Mouse (Mus musculus) embryonic facial prominence, embryonic 11.5 days (tissue): ENCODE measurements around the gene Rpl9-ps6. TPM values are rescaled to one million over a fixed set of nuclear protein-coding genes. Genes with fewer than 3 reads are reported as not detected.
"Not testable (repeated sequence)": the region's sequence is repeated elsewhere in the genome, so short reads cannot be mapped to it uniquely, and the experiment has no call there.

Experiments
- ATAC-seq: fragments of 200-750 bp; cut with Nextera tagmentation; replicated peaks from 2 replicates; pipeline ENCODE4 v1.8.0; 2017; ENCODE audit warnings: low read depth; ENCODE audit not compliant: insufficient number of reproducible peaks, low FRiP score, low TSS enrichment
- DNase-seq: peaks from one replicate; pipeline ENCODE4 v3.0.0-alpha.2; 2015; ENCODE audit warnings: low spot score
- H3K27ac ChIP-seq: fragments of 300-500 bp; sonication (generic); replicated peaks from 2 replicates; pipeline ENCODE4 v1.5.1; 2014; ENCODE audit warnings: mild to moderate bottlenecking, low read depth, low read length, control low read depth
- H3K27me3 ChIP-seq: fragments of 300-500 bp; sonication (generic); 2 replicates; pipeline ENCODE4 v1.6.1; 2014; ENCODE audit warnings: mild to moderate bottlenecking, low read length, moderate library complexity, mixed read lengths; ENCODE audit not compliant: control insufficient read depth, insufficient read depth
- H3K36me3 ChIP-seq: fragments of 300-500 bp; sonication (generic); replicated peaks from 2 replicates; pipeline ENCODE4 v1.6.1; 2014; ENCODE audit warnings: low read depth, mild to moderate bottlenecking, low read length, moderate library complexity, mixed read lengths; ENCODE audit not compliant: control insufficient read depth, insufficient read depth
- H3K4me1 ChIP-seq: fragments of 300-500 bp; sonication (generic); 2 replicates; pipeline ENCODE4 v1.6.1; 2014; ENCODE audit warnings: low read length, mixed read lengths; ENCODE audit not compliant: control insufficient read depth, insufficient read depth
- H3K4me2 ChIP-seq: fragments of 300-500 bp; sonication (generic); 2 replicates; pipeline ENCODE4 v1.6.1; 2014; ENCODE audit warnings: low read depth, mild to moderate bottlenecking, control low read depth, low read length, moderate library complexity
- H3K4me3 ChIP-seq: fragments of 300-500 bp; sonication (generic); 2 replicates; pipeline ENCODE4 v1.5.1; 2014; ENCODE audit warnings: low read depth, low read length, control low read depth
- H3K9ac ChIP-seq: fragments of 300-500 bp; sonication (generic); replicated peaks from 2 replicates; pipeline ENCODE4 v1.6.1; 2014; ENCODE audit warnings: mild to moderate bottlenecking, control low read depth, low read length
- H3K9me3 ChIP-seq: fragments of 300-500 bp; sonication (generic); replicated peaks from 2 replicates; pipeline ENCODE4 v1.6.1; 2016; ENCODE audit warnings: mild to moderate bottlenecking, low read length, inconsistent platforms, mixed read lengths; ENCODE audit not compliant: control insufficient read depth
- WGBS: fragments of 180-500 bp; shearing (Covaris S2); extraction: QIAGEN DNeasy Blood & Tissue Kit; methylation state at CpG from one replicate; pipeline ENCODE4 v1.1.7; 2014; 5-methylcytosine and 5-hydroxymethylcytosine counted together
- polyA plus RNA-seq: library from polyadenylated mRNA; unstranded; fragments of >200 nt; fragmentation: Nextera tagmentation; extraction: Ambion mirVana; gene quantifications from 2 replicates; pipeline ENCODE4 v1.2.1, GENCODE M21; 2014

Rpl9-ps6 gene
- polyA plus RNA-seq, 1 experiment from 2014 or later: 117 TPM

GRCm38 (mm10) chr19:32463037-32463436, 3.3 kb downstream of the Rpl9-ps6 start:
- Histone ChIP-seq H3K27ac (no peak overlapping the region), H3K36me3 (no peaks in the 10 kb centered on the region), H3K27me3 (no peaks in the 10 kb centered on the region), H3K4me1 (no peaks in the 10 kb centered on the region), H3K9ac (no peak overlapping the region), H3K4me3 (no peak overlapping the region), H3K9me3 (no peaks in the 10 kb centered on the region), H3K4me2 (no peak overlapping the region)
- WGBS: 90% methylated on average over 6 of the region's 6 CpGs
- ATAC-seq (no peak), DNase-seq (no peak)

DNA sequence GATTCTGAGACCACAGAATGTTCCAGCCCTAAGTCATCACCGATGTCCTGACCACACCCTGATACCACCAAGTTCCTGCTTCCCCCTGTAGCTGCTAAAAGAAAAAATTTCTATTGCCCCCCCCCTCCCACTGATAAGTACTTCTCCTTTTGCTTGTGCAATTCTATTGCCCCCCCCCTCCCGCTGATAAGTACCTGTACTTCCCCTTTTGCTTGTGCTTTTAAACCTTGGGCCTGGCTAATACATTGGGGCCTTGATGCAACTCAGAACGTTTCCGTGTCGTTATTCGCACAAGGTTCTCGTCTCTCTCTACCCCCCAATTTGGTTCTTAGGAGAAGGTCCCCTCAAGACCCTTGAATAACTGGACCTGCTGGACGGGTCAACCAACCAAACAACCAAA, 8.7 kb downstream of the Rpl9-ps6 start:
- not testable (repeated sequence) for H3K9ac ChIP-seq, H3K4me2 ChIP-seq, ATAC-seq, H3K9me3 ChIP-seq, H3K36me3 ChIP-seq, H3K27ac ChIP-seq, H3K4me1 ChIP-seq, H3K27me3 ChIP-seq, H3K4me3 ChIP-seq, DNase-seq
- 84% methylated on average over 8 of the region's 8 CpGs for WGBS

DNA sequence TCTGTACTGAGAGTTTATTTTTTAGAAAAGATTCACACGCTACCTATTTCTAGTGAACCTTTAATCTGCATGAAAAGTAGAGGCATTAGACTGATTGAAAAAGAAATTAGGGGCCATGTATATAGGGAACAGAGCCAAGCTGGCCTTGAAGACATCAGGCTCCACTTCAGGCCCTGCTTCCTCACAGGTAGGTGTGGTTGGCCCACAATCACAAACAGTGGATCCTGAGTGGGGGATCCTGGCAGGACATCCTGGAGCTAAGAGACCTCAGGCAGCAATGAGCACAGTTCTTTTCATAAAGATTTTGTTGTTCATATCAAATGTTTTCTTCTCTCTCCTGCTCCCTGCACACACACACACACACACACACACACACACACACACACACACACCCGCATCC, 9.6 kb downstream of the Rpl9-ps6 start:
- Histone ChIP-seq H3K4me2 (no peak overlapping the region), H3K9ac (no peak overlapping the region), H3K27me3 (no peaks in the 10 kb centered on the region), H3K27ac (no peak overlapping the region), H3K36me3 (no peaks in the 10 kb centered on the region), H3K4me3 (no peak overlapping the region), H3K9me3 (no peaks in the 10 kb centered on the region), H3K4me1 (no peaks in the 10 kb centered on the region)
- WGBS: 86% methylated on average over 2 of the region's 2 CpGs
- ATAC-seq (no peak), DNase-seq (no peak)

- Histone ChIP-seq H3K4me2 (no peak overlapping the region), H3K27me3 (no peaks in the 10 kb centered on the region), H3K36me3 (no peaks in the 10 kb centered on the region), H3K4me3 (no peak overlapping the region), H3K4me1 (no peaks in the 10 kb centered on the region), H3K27ac (no peak overlapping the region), H3K9ac (no peak overlapping the region), H3K9me3 (no peaks in the 10 kb centered on the region)
- DNase-seq (no peak), ATAC-seq (no peak)
- WGBS: 81% methylated on average over 4 of the region's 4 CpGs
Measured at GRCm38 (mm10) chr19:32452231-32452630, 14.1 kb downstream of the Rpl9-ps6 start.

- 90% methylated on average over 10 of the region's 10 CpGs for WGBS
- Histone ChIP-seq H3K4me2 (no peak overlapping the region), H3K27me3 (no peaks in the 10 kb centered on the region), H3K4me1 (no peaks in the 10 kb centered on the region), H3K36me3 (no peaks in the 10 kb centered on the region), H3K9ac (no peak overlapping the region), H3K9me3 (no peaks in the 10 kb centered on the region), H3K4me3 (no peak overlapping the region), H3K27ac (no peak overlapping the region)
- DNase-seq (no peak), ATAC-seq (no peak)
Measured at GRCm38 (mm10) chr19:32448931-32449330, 17.4 kb downstream of the Rpl9-ps6 start.

- no peak overlapping the region for H3K9ac ChIP-seq
- H3K36me3 ChIP-seq: no peaks in the 10 kb centered on the region
- H3K27ac ChIP-seq: no peak overlapping the region
- DNase-seq (no peak), ATAC-seq (no peak)
- no peaks in the 10 kb centered on the region for H3K9me3 ChIP-seq
- WGBS: 94% methylated on average over 9 of the region's 11 CpGs
- H3K4me3 ChIP-seq: no peak overlapping the region
- no peaks in the 10 kb centered on the region for H3K4me1 ChIP-seq
- no peak overlapping the region for H3K4me2 ChIP-seq
- no peaks in the 10 kb centered on the region for H3K27me3 ChIP-seq
Measured at GRCm38 (mm10) chr19:32441568-32441967, 24.8 kb downstream of the Rpl9-ps6 start.

DNA sequence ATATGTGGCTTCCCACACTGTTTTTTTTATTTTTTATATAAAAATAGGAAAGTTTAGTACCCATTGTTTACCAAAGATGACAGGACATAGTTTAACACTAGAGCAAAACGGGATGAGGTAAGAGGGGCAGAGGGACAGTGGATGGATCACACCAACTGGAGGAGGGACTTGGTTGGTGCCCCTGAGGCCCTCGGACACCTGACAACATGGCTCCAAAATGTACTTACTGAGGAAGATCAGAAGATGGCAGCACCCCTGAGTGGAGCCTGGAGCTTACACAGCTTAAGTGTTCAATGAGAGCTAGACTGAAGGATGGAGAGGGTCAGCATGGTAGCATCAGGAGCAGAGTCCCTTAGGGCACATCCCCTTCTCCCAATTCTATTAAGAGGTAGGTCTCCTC, 27.0 kb downstream of the Rpl9-ps6 start:
- Histone ChIP-seq H3K4me2 (no peak overlapping the region), H3K4me3 (no peak overlapping the region), H3K27me3 (no peaks in the 10 kb centered on the region), H3K27ac (no peak overlapping the region), H3K9me3 (no peaks in the 10 kb centered on the region), H3K36me3 (no peaks in the 10 kb centered on the region), H3K4me1 (no peaks in the 10 kb centered on the region), H3K9ac (no peak overlapping the region)
- WGBS: 90% methylated on average over 2 of the region's 2 CpGs
- no peak for ATAC-seq
- no peak for DNase-seq

GRCm38 (mm10) chr19:32425856-32426255, 40.5 kb downstream of the Rpl9-ps6 start:
- Histone ChIP-seq H3K4me3 (no peak overlapping the region), H3K4me2 (no peak overlapping the region), H3K36me3 (no peaks in the 10 kb centered on the region), H3K9ac (no peak overlapping the region), H3K27me3 (no peaks in the 10 kb centered on the region), H3K27ac (no peak overlapping the region), H3K4me1 (no peaks in the 10 kb centered on the region), H3K9me3 (no peaks in the 10 kb centered on the region)
- 88% methylated on average over 3 of the region's 3 CpGs for WGBS
- ATAC-seq: no peak
- no peak for DNase-seq
